Mouse (Mus musculus) midbrain, embryonic 14.5 days (tissue): ENCODE measurements around the gene Pdgfa. TPM values are rescaled to one million over a fixed set of nuclear protein-coding genes. Genes with fewer than 3 reads are reported as not detected.

ENCODE experiments used
- ATAC-seq: fragments of 200-750 bp; cut with Nextera tagmentation; 2 replicates; pipeline ENCODE4 v1.8.0; 2017; ENCODE audit warnings: moderate number of reproducible peaks, moderate library complexity; ENCODE audit not compliant: low FRiP score, low TSS enrichment
- DNase-seq: peaks from one replicate; pipeline ENCODE4 v3.0.0-alpha.2; 2015
- H3K27ac ChIP-seq: fragments of 300-500 bp; sonication (generic); replicated peaks from 2 replicates; pipeline ENCODE4 v1.5.1; 2014; ENCODE audit warnings: mild to moderate bottlenecking, low read depth, low read length, moderate library complexity
- H3K27me3 ChIP-seq: fragments of 300-500 bp; sonication (generic); 2 replicates; pipeline ENCODE4 v1.6.1; 2014; ENCODE audit warnings: low read length, control low read depth, mixed read lengths; ENCODE audit not compliant: control insufficient read depth, insufficient read depth
- H3K36me3 ChIP-seq: fragments of 300-500 bp; sonication (generic); 2 replicates; pipeline ENCODE4 v1.6.1; 2014; ENCODE audit warnings: low read length, control low read depth; ENCODE audit not compliant: control insufficient read depth, insufficient read depth
- H3K4me1 ChIP-seq: fragments of 300-500 bp; sonication (generic); 2 replicates; pipeline ENCODE4 v1.6.1; 2014; ENCODE audit warnings: mild to moderate bottlenecking, antibody characterized with exemption, low read length, control low read depth; ENCODE audit not compliant: control insufficient read depth, insufficient read depth
- H3K4me2 ChIP-seq: fragments of 300-500 bp; sonication (generic); 2 replicates; pipeline ENCODE4 v1.6.1; 2014; ENCODE audit warnings: mild to moderate bottlenecking, low read length, moderate library complexity
- H3K4me3 ChIP-seq: fragments of 300-500 bp; sonication (generic); replicated peaks from 2 replicates; pipeline ENCODE4 v1.5.1; 2014; ENCODE audit warnings: low read depth, low read length
- H3K9ac ChIP-seq: fragments of 300-500 bp; sonication (generic); replicated peaks from 2 replicates; pipeline ENCODE4 v1.6.1; 2014; ENCODE audit warnings: mild to moderate bottlenecking, low read length, moderate library complexity
- H3K9me3 ChIP-seq: fragments of 300-500 bp; sonication (generic); 2 replicates; pipeline ENCODE4 v1.6.1; 2016; ENCODE audit warnings: low read length, control low read depth, mixed read lengths; ENCODE audit not compliant: control insufficient read depth
- WGBS: fragments of 180-500 bp; shearing (Covaris S2); extraction: QIAGEN DNeasy Blood & Tissue Kit; methylation state at CpG from one replicate; pipeline ENCODE4 v1.1.7; 2014; 5-methylcytosine and 5-hydroxymethylcytosine counted together
- polyA plus RNA-seq: library from polyadenylated mRNA; unstranded; fragments of >200 nt; fragmentation: Nextera tagmentation; extraction: Ambion mirVana; gene quantifications from 2 replicates; pipeline ENCODE4 v1.2.1, GENCODE M21; 2014

Gene Pdgfa
- polyA plus RNA-seq, 1 experiment from 2014 or later: 16.2 TPM

DNA sequence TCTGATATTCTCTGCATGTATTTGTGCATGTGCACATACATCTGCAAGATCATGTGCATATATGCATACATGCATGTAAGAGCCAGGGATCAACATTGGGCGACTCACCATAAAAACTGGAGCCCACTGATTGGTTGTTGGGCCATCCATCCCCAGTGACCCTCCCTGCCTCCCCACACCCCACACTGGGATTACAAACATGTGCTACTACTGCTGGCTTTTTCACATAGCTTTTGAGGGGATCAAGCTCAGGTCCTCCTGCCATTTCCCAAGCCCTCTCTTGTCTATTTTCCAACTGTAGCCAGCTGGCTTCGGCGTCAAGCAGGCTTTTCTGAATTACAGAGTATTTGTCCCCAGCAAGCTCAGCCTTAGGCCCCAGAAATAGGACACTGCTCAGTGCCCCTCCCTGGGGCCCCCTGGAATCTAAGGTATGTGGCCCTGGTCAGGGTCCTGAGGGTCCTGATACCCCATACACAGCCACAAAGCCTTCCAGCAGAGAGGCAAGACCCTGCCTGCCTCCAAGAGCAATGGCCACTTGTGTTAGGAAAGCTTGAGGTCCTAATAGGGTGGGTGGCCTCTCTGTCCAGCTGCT is 58.5 kb downstream of the Pdgfa start:
- ATAC-seq (no peak), DNase-seq (no peak)
- H3K9ac ChIP-seq: no peak overlapping the region
- H3K4me2 ChIP-seq: no peak overlapping the region
- WGBS: 68% methylated on average over 3 of the region's 3 CpGs
- no peaks in the 10 kb centered on the region for H3K9me3 ChIP-seq
- no peaks in the 10 kb centered on the region for H3K27me3 ChIP-seq
- no peak overlapping the region for H3K27ac ChIP-seq
- H3K4me1 ChIP-seq: no peaks in the 10 kb centered on the region
- no peak overlapping the region for H3K4me3 ChIP-seq
- H3K36me3 ChIP-seq: no peaks in the 10 kb centered on the region

DNA sequence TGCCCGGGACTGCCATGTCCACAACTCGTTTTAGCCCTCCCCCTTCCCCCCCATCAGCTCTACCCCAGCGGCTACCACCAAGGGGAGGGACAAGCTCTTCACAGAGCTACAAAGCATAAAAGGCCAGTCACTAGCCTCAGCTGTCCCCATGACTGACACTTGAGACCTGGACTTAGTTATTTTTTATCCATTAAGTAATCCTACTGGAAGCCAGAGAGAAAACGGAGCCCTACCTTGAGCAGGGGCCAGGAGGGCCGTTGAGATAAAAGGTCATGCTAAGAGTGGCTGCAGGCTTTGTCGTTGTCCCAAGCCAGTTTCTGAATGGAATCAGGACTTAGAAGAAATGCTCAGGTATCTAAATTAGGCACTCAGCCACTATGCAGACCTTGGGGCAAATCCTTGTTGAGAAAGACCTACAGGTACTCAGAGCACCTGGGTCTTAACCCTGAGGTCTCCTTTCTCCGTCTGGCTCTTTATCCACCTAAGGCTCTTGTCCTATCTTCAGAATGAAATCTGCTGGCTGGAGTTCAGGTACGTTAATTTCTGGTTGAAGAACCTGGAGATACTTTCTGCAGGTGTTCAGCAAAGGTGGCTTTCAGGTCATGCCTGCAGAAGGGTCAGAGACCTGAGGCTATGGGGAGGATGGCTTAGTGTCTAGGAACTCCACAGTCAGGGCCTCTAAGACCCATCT is 60.6 kb downstream of the Pdgfa start:
- H3K27ac ChIP-seq: no peak overlapping the region
- DNase-seq (no peak), ATAC-seq (no peak)
- no peaks in the 10 kb centered on the region for H3K27me3 ChIP-seq
- WGBS: 82% methylated on average over 8 of the region's 8 CpGs
- H3K9ac ChIP-seq: no peak overlapping the region
- no peaks in the 10 kb centered on the region for H3K9me3 ChIP-seq
- H3K4me1 ChIP-seq: peaks cover 14% of the 10 kb centered on the region
- H3K4me2 ChIP-seq: no peak overlapping the region
- H3K36me3 ChIP-seq: no peaks in the 10 kb centered on the region
- H3K4me3 ChIP-seq: no peak overlapping the region

DNA sequence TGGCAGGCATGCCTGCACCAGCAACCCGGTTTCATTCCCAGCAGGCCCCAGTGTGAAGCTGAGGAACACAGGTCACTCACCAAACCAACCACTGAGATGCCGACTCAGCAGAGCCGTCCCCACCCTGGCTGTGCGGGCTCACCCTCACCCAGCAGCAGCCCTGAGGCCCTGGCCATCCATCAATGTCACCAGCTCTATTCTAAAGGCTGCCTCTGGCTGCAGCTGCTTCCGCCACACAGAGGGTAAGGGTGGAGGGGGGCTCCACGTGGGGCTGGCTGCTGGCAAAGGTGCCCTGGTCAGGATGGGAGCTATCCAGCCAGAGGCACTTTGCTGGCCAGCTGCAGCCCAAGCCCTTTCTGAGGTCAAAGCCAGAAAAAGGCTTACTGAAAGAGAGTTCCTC is 62.6 kb downstream of the Pdgfa start:
- ATAC-seq (no peak), DNase-seq (no peak)
- no peak overlapping the region for H3K4me2 ChIP-seq
- H3K9me3 ChIP-seq: no peaks in the 10 kb centered on the region
- H3K4me3 ChIP-seq: no peak overlapping the region
- H3K27ac ChIP-seq: no peak overlapping the region
- peaks cover 17% of the 10 kb centered on the region for H3K4me1 ChIP-seq
- no peak overlapping the region for H3K9ac ChIP-seq
- no peaks in the 10 kb centered on the region for H3K36me3 ChIP-seq
- no peaks in the 10 kb centered on the region for H3K27me3 ChIP-seq
- 42% methylated on average over 6 of the region's 6 CpGs for WGBS

DNA sequence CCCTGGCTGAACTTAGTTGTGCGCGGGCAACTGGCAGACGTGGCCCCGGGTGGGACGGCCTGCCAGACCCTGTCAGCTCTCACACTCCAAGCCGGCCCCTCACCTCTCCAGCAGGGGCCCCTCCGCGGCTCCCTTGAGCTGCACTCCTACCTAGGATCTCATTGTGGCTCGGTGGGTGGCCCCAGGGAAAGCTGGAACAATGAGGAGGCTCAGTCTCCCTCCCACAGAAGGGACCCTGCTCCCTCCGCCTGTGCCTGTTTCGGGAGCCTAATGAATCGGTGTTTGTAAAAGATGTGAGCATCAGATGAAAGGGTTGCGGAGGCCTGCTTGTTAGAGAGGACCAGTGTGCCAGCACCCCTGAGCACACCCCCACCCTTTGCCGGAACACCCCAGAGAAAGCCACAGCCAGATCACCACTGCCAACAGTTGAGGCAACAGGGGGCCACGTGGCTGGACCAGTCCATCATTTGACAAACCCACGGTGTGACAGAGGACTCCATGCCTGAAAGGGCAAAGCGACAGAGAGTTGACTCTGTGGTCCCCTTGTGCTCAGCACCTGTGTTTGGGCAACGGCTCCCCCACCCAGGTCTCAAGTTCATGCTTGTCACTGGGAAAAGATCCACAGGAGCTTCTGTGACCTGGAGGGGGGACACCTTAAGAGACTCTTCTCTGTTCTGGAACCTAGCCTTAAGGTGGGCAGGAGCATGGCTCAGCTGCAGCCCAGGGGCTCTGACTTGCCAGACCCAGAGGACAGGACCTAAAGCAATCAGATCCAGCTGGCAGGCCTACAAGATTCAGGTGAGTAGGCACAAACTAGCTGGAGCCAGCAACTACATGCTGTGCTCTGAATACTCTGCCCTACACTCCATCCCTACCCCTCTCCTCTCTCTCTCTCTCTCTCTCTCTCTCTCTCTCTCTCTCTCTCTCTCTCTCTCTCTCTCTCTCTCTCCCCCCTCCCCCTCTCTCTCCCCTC is 64.4 kb downstream of the Pdgfa start:
- no peaks in the 10 kb centered on the region for H3K27me3 ChIP-seq
- ATAC-seq: no peak
- no peak overlapping the region for H3K27ac ChIP-seq
- no peak overlapping the region for H3K4me3 ChIP-seq
- H3K9ac ChIP-seq: no peak overlapping the region
- 0 out of 2 replicates have a peak overlapping the region, but pooled peaks have one; percentile 9 for H3K4me2 ChIP-seq
- WGBS: 11% methylated on average over 18 of the region's 18 CpGs
- no peaks in the 10 kb centered on the region for H3K36me3 ChIP-seq
- no peaks in the 10 kb centered on the region for H3K9me3 ChIP-seq
- DNase-seq: no peak
- H3K4me1 ChIP-seq: peaks cover 17% of the 10 kb centered on the region

DNA sequence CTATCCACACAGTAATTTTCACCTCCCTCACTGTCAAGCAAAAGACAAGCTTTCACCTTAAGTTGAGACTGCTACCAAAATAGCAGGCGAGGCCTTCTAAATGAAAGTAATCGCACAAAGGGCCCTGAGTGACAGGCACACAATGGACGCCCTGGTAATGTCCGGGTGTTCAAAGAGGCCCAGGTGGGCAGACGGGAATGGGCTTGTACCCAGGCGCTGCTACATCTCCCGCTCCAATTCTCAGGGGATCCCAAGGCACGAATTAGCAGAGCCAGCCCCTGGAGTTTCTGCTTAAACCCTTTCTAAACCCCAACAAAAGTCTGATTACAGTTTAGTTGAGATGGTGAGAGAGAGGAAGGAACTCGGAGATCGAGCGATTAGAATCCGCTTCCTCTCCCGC is 65.3 kb downstream of the Pdgfa start:
- H3K4me1 ChIP-seq: peaks cover 17% of the 10 kb centered on the region
- no peaks in the 10 kb centered on the region for H3K9me3 ChIP-seq
- 0 out of 2 replicates have a peak overlapping the region, but pooled peaks have one; percentile 12 for H3K4me2 ChIP-seq
- H3K9ac ChIP-seq: no peak overlapping the region
- H3K36me3 ChIP-seq: no peaks in the 10 kb centered on the region
- WGBS: 4% methylated on average over 13 of the region's 13 CpGs
- no peak overlapping the region for H3K27ac ChIP-seq
- no peak overlapping the region for H3K4me3 ChIP-seq
- DNase-seq: peak; percentile 37
- no peaks in the 10 kb centered on the region for H3K27me3 ChIP-seq
- no peak for ATAC-seq

DNA sequence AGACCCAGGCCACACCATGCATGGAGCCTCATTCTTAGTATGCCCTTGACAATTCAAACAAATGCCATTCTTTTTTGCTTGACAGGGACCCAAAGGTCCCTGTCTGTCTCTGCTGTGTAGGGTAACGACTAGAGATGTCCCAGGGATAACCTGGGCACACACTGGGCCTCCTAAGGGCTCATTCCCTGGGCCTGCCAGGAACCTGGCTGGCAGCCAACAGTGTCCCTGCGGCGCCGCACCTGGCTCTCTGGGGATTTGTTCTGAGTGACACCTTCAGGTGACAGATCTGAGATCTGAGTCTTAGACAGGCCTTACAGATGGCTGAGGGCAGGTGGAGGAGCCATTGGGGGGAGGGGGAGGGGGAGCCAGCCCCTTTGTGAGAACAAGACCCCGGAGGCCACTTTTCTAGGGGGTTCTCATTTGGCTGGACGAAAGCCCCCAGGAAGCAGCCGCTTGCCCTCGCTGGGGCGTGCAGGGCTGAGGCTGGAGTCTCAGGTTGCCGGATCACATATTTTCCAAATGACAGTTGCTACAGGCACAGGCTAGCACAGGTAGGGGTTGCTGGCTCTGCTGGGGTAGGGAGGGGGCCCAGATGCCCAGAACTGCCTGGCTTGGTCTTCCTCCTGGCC is 67.2 kb downstream of the Pdgfa start:
- Histone ChIP-seq H3K27me3 (no peaks in the 10 kb centered on the region), H3K4me2 (no peak overlapping the region), H3K36me3 (no peaks in the 10 kb centered on the region), H3K4me1 (peaks cover 17% of the 10 kb centered on the region), H3K9me3 (no peaks in the 10 kb centered on the region), H3K27ac (no peak overlapping the region), H3K9ac (no peak overlapping the region), H3K4me3 (no peak overlapping the region)
- DNase-seq: no peak
- ATAC-seq: no peak
- WGBS: 65% methylated on average over 10 of the region's 10 CpGs

Other genes with a start within 250 kb of the Pdgfa start
- 51.2 and 56.1 TPM in 2 replicates for gene Fam20c, start 242.9 kb downstream of the Pdgfa start, polyA plus RNA-seq
- not detected in 2 replicates for gene Gm5294, start 177.3 kb downstream of the Pdgfa start, polyA plus RNA-seq
- gene Prkar1b, start 152.6 kb upstream of the Pdgfa start, polyA plus RNA-seq: 169 and 190 TPM in 2 replicates
- 2.9 and 4.0 TPM in 2 replicates for gene Dnaaf5, start 152.9 kb upstream of the Pdgfa start, polyA plus RNA-seq
- gene Sun1, start 203.3 kb upstream of the Pdgfa start, polyA plus RNA-seq: 41.8 and 48.3 TPM in 2 replicates